Mouse (Mus musculus) hindbrain, embryonic 16.5 days (tissue): ENCODE data around the gene Cfhr2. TPM values are rescaled to one million over a fixed set of nuclear protein-coding genes. Genes with fewer than 3 reads are reported as not detected.
"Not testable (repeated sequence)": the region's sequence is repeated elsewhere in the genome, so short reads cannot be mapped to it uniquely, and the experiment has no call there.

ENCODE experiments used
- ATAC-seq: fragments of 200-750 bp; cut with Nextera tagmentation; 2 replicates; pipeline ENCODE4 v1.8.0; 2017; ENCODE audit warnings: moderate TSS enrichment, moderate library complexity
- H3K27ac ChIP-seq: fragments of 300-500 bp; sonication (generic); 2 replicates; pipeline ENCODE4 v1.5.1; 2014; ENCODE audit warnings: low read depth, mild to moderate bottlenecking, control low read depth, low read length, moderate library complexity
- H3K27me3 ChIP-seq: fragments of 300-500 bp; sonication (generic); replicated peaks from 2 replicates; pipeline ENCODE4 v1.6.1; 2014; ENCODE audit warnings: low read length; ENCODE audit not compliant: control insufficient read depth, insufficient read depth
- H3K36me3 ChIP-seq: fragments of 300-500 bp; sonication (generic); 2 replicates; pipeline ENCODE4 v1.6.1; 2014; ENCODE audit warnings: mild to moderate bottlenecking, low read length, moderate library complexity, mixed read lengths; ENCODE audit not compliant: control insufficient read depth, insufficient read depth
- H3K4me1 ChIP-seq: fragments of 300-500 bp; sonication (generic); 2 replicates; pipeline ENCODE4 v1.6.1; 2014; ENCODE audit warnings: low read depth, low read length; ENCODE audit not compliant: control insufficient read depth, insufficient read depth
- H3K4me2 ChIP-seq: fragments of 300-500 bp; sonication (generic); 2 replicates; pipeline ENCODE4 v1.6.1; 2014; ENCODE audit warnings: mild to moderate bottlenecking, low read length, control low read depth, moderate library complexity
- H3K4me3 ChIP-seq: fragments of 300-500 bp; sonication (generic); 2 replicates; pipeline ENCODE4 v1.5.1; 2014; ENCODE audit warnings: mild to moderate bottlenecking, low read length, control low read depth, moderate library complexity
- H3K9ac ChIP-seq: fragments of 300-500 bp; sonication (generic); 2 replicates; pipeline ENCODE4 v1.6.1; 2014; ENCODE audit warnings: low read depth, mild to moderate bottlenecking, control low read depth, low read length, moderate library complexity
- H3K9me3 ChIP-seq: fragments of 300-500 bp; sonication (generic); 2 replicates; pipeline ENCODE4 v1.6.1; 2014; ENCODE audit warnings: mild to moderate bottlenecking, low read length, moderate library complexity; ENCODE audit not compliant: control insufficient read depth
- WGBS: fragments of 180-500 bp; shearing (Covaris S2); extraction: QIAGEN DNeasy Blood & Tissue Kit; methylation state at CpG from one replicate; pipeline ENCODE4 v1.1.7; 2014; 5-methylcytosine and 5-hydroxymethylcytosine counted together
- polyA plus RNA-seq: library from polyadenylated mRNA; unstranded; fragments of >200 nt; fragmentation: Nextera tagmentation; extraction: Ambion mirVana; gene quantifications from 2 replicates; pipeline ENCODE4 v1.2.1, GENCODE M21; 2015

Cfhr2 gene
- polyA plus RNA-seq = 0.19 and 0.20 TPM in 2 replicates

- no peak for ATAC-seq
- Histone ChIP-seq H3K9ac (no peak within 1 kb of the TSS), H3K27me3 (no peaks in the 10 kb centered on the region), H3K4me3 (no peak within 1 kb of the TSS), H3K4me2 (no peak within 1 kb of the TSS), H3K27ac (no peak within 1 kb of the TSS), H3K36me3 (no peaks in the 10 kb centered on the region), H3K9me3 (no peaks in the 10 kb centered on the region), H3K4me1 (no peaks in the 10 kb centered on the region)
- 89% methylated on average over 1 of the region's 1 CpGs for WGBS
Measured at GRCm38 (mm10) chr1:139858548-139858947, at the start of gene Cfhr2. Cfhr2 (minus strand) TSS chr1:139858702.

- no peak for ATAC-seq
- Histone ChIP-seq H3K4me1 (no peaks in the 10 kb centered on the region), H3K4me3 (no peak overlapping the region), H3K9me3 (no peaks in the 10 kb centered on the region), H3K36me3 (no peaks in the 10 kb centered on the region), H3K27me3 (no peaks in the 10 kb centered on the region), H3K9ac (no peak overlapping the region), H3K4me2 (no peak overlapping the region), H3K27ac (no peak overlapping the region)
Measured at GRCm38 (mm10) chr1:139863751-139864150, 5.2 kb upstream of the Cfhr2 start.

- Histone ChIP-seq H3K9me3 (no peaks in the 10 kb centered on the region), H3K36me3 (no peaks in the 10 kb centered on the region), H3K9ac (no peak overlapping the region), H3K27ac (no peak overlapping the region), H3K4me2 (no peak overlapping the region), H3K4me3 (no peak overlapping the region), H3K27me3 (no peaks in the 10 kb centered on the region), H3K4me1 (no peaks in the 10 kb centered on the region)
- ATAC-seq = no peak
Measured at GRCm38 (mm10) chr1:139860176-139860575, 1.7 kb upstream of the Cfhr2 start.

- 61% methylated on average over 7 of the region's 7 CpGs for WGBS
- H3K9me3 ChIP-seq = no peaks in the 10 kb centered on the region
- ATAC-seq = no peak
Measured at GRCm38 (mm10) chr1:139839699-139840098, 18.8 kb downstream of the Cfhr2 start.

GRCm38 (mm10) chr1:139839290-139839689 is 19.2 kb downstream of the Cfhr2 start:
- Histone ChIP-seq H3K4me2 (no peak overlapping the region), H3K36me3 (no peaks in the 10 kb centered on the region), H3K9ac (no peak overlapping the region), H3K4me3 (no peak overlapping the region), H3K4me1 (no peaks in the 10 kb centered on the region), H3K27me3 (no peaks in the 10 kb centered on the region), H3K9me3 (no peaks in the 10 kb centered on the region), H3K27ac (no peak overlapping the region)
- no peak for ATAC-seq
- 62% methylated on average over 2 of the region's 2 CpGs for WGBS

More at GRCm38 (mm10) chr1:139839699-139840098, 18.8 kb downstream of the Cfhr2 start:
- no peak overlapping the region for H3K27ac ChIP-seq
- H3K4me3 ChIP-seq = no peak overlapping the region
- no peak overlapping the region for H3K4me2 ChIP-seq
- H3K4me1 ChIP-seq = no peaks in the 10 kb centered on the region
- H3K27me3 ChIP-seq = no peaks in the 10 kb centered on the region
- H3K9ac ChIP-seq = no peak overlapping the region
- H3K36me3 ChIP-seq = no peaks in the 10 kb centered on the region

GRCm38 (mm10) chr1:139808594-139808993 is 49.9 kb downstream of the Cfhr2 start:
- H3K4me1 ChIP-seq = no peaks in the 10 kb centered on the region
- no peak for ATAC-seq
- H3K27me3 ChIP-seq = no peaks in the 10 kb centered on the region
- no peaks in the 10 kb centered on the region for H3K36me3 ChIP-seq
- H3K4me2 ChIP-seq = no peak overlapping the region
- no peak overlapping the region for H3K9ac ChIP-seq
- no peak overlapping the region for H3K4me3 ChIP-seq
- H3K27ac ChIP-seq = no peak overlapping the region
- H3K9me3 ChIP-seq = no peaks in the 10 kb centered on the region

- H3K9ac ChIP-seq = no peak within 1 kb of the TSS
- no peak within 1 kb of the TSS for H3K27ac ChIP-seq
- H3K4me3 ChIP-seq = no peak within 1 kb of the TSS
- 94% methylated on average over 1 of the region's 1 CpGs for WGBS
- ATAC-seq = no peak
- H3K36me3 ChIP-seq = no peaks in the 10 kb centered on the region
- no peaks in the 10 kb centered on the region for H3K4me1 ChIP-seq
- H3K27me3 ChIP-seq = no peaks in the 10 kb centered on the region
- no peak within 1 kb of the TSS for H3K4me2 ChIP-seq
- no peaks in the 10 kb centered on the region for H3K9me3 ChIP-seq
Measured at GRCm38 (mm10) chr1:139781143-139781542, 77.4 kb downstream of the Cfhr2 start, which contains the start of gene Gm4788. Gm4788 (minus strand) TSS chr1:139781243.

GRCm38 (mm10) chr1:139769913-139770312 is 88.6 kb downstream of the Cfhr2 start:
- not testable (repeated sequence) for H3K4me3 ChIP-seq, H3K4me2 ChIP-seq, H3K27me3 ChIP-seq, H3K27ac ChIP-seq, H3K9ac ChIP-seq, ATAC-seq, H3K36me3 ChIP-seq, H3K4me1 ChIP-seq, H3K9me3 ChIP-seq
- 89% methylated on average over 3 of the region's 3 CpGs for WGBS
